Mouse (Mus musculus) macrophage (primary cell): ENCODE results near the gene Gm10644. TPM values are rescaled to one million over a fixed set of nuclear protein-coding genes. Genes with fewer than 3 reads are reported as not detected.

Experiments
- H3K27ac ChIP-seq: fragments of 350-480 bp; formaldehyde crosslinking; 2 replicates; pipeline ENCODE4 v1.9.0; 2021
- H3K36me3 ChIP-seq: fragments of 350-480 bp; formaldehyde crosslinking; 2 replicates; pipeline ENCODE4 v1.9.0; 2021; ENCODE audit errors: inconsistent target
- H3K4me3 ChIP-seq: fragments of 350-480 bp; formaldehyde crosslinking; 2 replicates; pipeline ENCODE4 v1.9.0; 2021; ENCODE audit errors: inconsistent target
- H3K79me2 ChIP-seq: fragments of 350-480 bp; formaldehyde crosslinking; 2 replicates; pipeline ENCODE4 v1.9.0; 2021; ENCODE audit errors: inconsistent target
- WGBS: methylation state at CpG from one replicate; pipeline ENCODE4 v1.1.7; 2026; ENCODE audit warnings: inconsistent platforms; ENCODE audit not compliant: missing documents; 5-methylcytosine and 5-hydroxymethylcytosine counted together
- polyA plus RNA-seq: library from polyadenylated mRNA; stranded (reverse); fragments of 250-400 nt; gene quantifications from 3 replicates; pipeline ENCODE4 v1.2.4, GENCODE M21; 2018; ENCODE audit warnings: inconsistent platforms

Gm10644 gene
- polyA plus RNA-seq, 1 experiment from 2014 or later: 0.06 TPM

GRCm38 (mm10) chr8:83973161-83974031 lies 18.4 kb upstream of the Gm10644 start:
- peaks cover 53% of the 10 kb centered on the region for H3K79me2 ChIP-seq
- H3K27ac ChIP-seq: 0 out of 2 replicates have a peak overlapping the region, but pooled peaks have one; percentile 5
- peak overlapping the region; percentile 79 for H3K4me3 ChIP-seq
- H3K36me3 ChIP-seq: no peaks in the 10 kb centered on the region
- WGBS: 12% methylated on average over 32 of the region's 37 CpGs

- Histone ChIP-seq H3K27ac (0 out of 2 replicates have a peak within 1 kb of the TSS, but pooled peaks have one; percentile 5), H3K4me3 (peak within 1 kb of the TSS; percentile 79), H3K79me2 (peaks cover 43% of the 10 kb centered on the region), H3K36me3 (no peaks in the 10 kb centered on the region)
- WGBS: under 1% methylated on average over 80 of the region's 94 CpGs
Measured at GRCm38 (mm10) chr8:83972150-83973120, 17.4 kb upstream of the Gm10644 start, which contains the start of gene Prkaca. Prkaca (plus strand) TSS chr8:83972993.

- 83% methylated on average over 5 of the region's 6 CpGs for WGBS
- peak overlapping the region; percentile 33; the same call in 1 of the 2 replicates for H3K4me3 ChIP-seq
- no peak overlapping the region for H3K27ac ChIP-seq
- no peaks in the 10 kb centered on the region for H3K36me3 ChIP-seq
- H3K79me2 ChIP-seq: peaks cover 35% of the 10 kb centered on the region
Measured at GRCm38 (mm10) chr8:83971661-83972060, 16.7 kb upstream of the Gm10644 start.

GRCm38 (mm10) chr8:83971121-83971520 lies 16.1 kb upstream of the Gm10644 start:
- Histone ChIP-seq H3K79me2 (peaks cover 30% of the 10 kb centered on the region), H3K36me3 (no peaks in the 10 kb centered on the region), H3K27ac (no peak overlapping the region), H3K4me3 (no peak overlapping the region)
- 92% methylated on average over 3 of the region's 4 CpGs for WGBS

GRCm38 (mm10) chr8:83967701-83968100 lies 12.7 kb upstream of the Gm10644 start:
- H3K36me3 ChIP-seq: no peaks in the 10 kb centered on the region

GRCm38 (mm10) chr8:83964015-83964765 lies 9.2 kb upstream of the Gm10644 start:
- 72% methylated on average over 4 of the region's 5 CpGs for WGBS
- Histone ChIP-seq H3K79me2 (peaks cover 40% of the 10 kb centered on the region), H3K27ac (no peak overlapping the region), H3K4me3 (no peak overlapping the region), H3K36me3 (no peaks in the 10 kb centered on the region)

More at GRCm38 (mm10) chr8:83967701-83968100, 12.7 kb upstream of the Gm10644 start:
- Histone ChIP-seq H3K4me3 (no peak overlapping the region), H3K27ac (no peak overlapping the region), H3K79me2 (peaks cover 5% of the 10 kb centered on the region; the same call in 1 of the 2 replicates)
- 98% methylated on average over 7 of the region's 7 CpGs for WGBS

GRCm38 (mm10) chr8:83956789-83957188 lies 1.8 kb upstream of the Gm10644 start:
- Histone ChIP-seq H3K79me2 (peaks cover 62% of the 10 kb centered on the region), H3K36me3 (no peaks in the 10 kb centered on the region), H3K27ac (no peak overlapping the region), H3K4me3 (peak overlapping the region; percentile 71)
- WGBS: 0% methylated on average over 1 of the region's 1 CpGs

GRCm38 (mm10) chr8:83955958-83956218 lies 883 bp upstream of the Gm10644 start:
- Histone ChIP-seq H3K36me3 (no peaks in the 10 kb centered on the region), H3K79me2 (peaks cover 53% of the 10 kb centered on the region), H3K4me3 (peak overlapping the region; percentile 71), H3K27ac (peak overlapping the region; percentile 45)
- 10% methylated on average over 15 of the region's 15 CpGs for WGBS

GRCm38 (mm10) chr8:83954749-83955105 lies 278 bp downstream of the Gm10644 start:
- 8% methylated on average over 14 of the region's 14 CpGs for WGBS
- Histone ChIP-seq H3K79me2 (peaks cover 42% of the 10 kb centered on the region), H3K27ac (peak overlapping the region; percentile 10; the same call in 1 of the 2 replicates), H3K4me3 (peak overlapping the region; percentile 58), H3K36me3 (no peaks in the 10 kb centered on the region)

- no peaks in the 10 kb centered on the region for H3K36me3 ChIP-seq
- no peaks in the 10 kb centered on the region for H3K79me2 ChIP-seq
- H3K27ac ChIP-seq: no peak overlapping the region
- no peak overlapping the region for H3K4me3 ChIP-seq
- 69% methylated on average over 3 of the region's 3 CpGs for WGBS
Measured at GRCm38 (mm10) chr8:83945540-83945939, 9.5 kb downstream of the Gm10644 start.

- H3K79me2 ChIP-seq: no peaks in the 10 kb centered on the region
- no peak overlapping the region for H3K4me3 ChIP-seq
- H3K36me3 ChIP-seq: no peaks in the 10 kb centered on the region
- 100% methylated on average over 1 of the region's 1 CpGs for WGBS
- no peak overlapping the region for H3K27ac ChIP-seq
Measured at GRCm38 (mm10) chr8:83942446-83942845, 12.6 kb downstream of the Gm10644 start.

- Histone ChIP-seq H3K27ac (no peak overlapping the region), H3K4me3 (no peak overlapping the region), H3K36me3 (no peaks in the 10 kb centered on the region), H3K79me2 (no peaks in the 10 kb centered on the region)
- 79% methylated on average over 6 of the region's 6 CpGs for WGBS
Measured at GRCm38 (mm10) chr8:83941066-83941677, 13.8 kb downstream of the Gm10644 start.

- Histone ChIP-seq H3K36me3 (no peaks in the 10 kb centered on the region), H3K79me2 (no peaks in the 10 kb centered on the region), H3K4me3 (no peak overlapping the region), H3K27ac (no peak overlapping the region)
- WGBS: 96% methylated on average over 15 of the region's 15 CpGs
Measured at GRCm38 (mm10) chr8:83938330-83938729, 16.7 kb downstream of the Gm10644 start.

- H3K4me3 ChIP-seq: no peak overlapping the region
- H3K36me3 ChIP-seq: no peaks in the 10 kb centered on the region
- WGBS: 91% methylated on average over 6 of the region's 7 CpGs
- no peak overlapping the region for H3K27ac ChIP-seq
- no peaks in the 10 kb centered on the region for H3K79me2 ChIP-seq
Measured at GRCm38 (mm10) chr8:83937645-83938044, 17.4 kb downstream of the Gm10644 start.
